Mouse (Mus musculus) left cerebral cortex, adult 11 months (tissue): Measurements from ENCODE around the gene Cmc4.

Experiments
- DNase-seq: peaks from one replicate; pipeline ENCODE4 v3.0.0; 2022; ENCODE audit warnings: low spot score

Cmc4 gene

DNA sequence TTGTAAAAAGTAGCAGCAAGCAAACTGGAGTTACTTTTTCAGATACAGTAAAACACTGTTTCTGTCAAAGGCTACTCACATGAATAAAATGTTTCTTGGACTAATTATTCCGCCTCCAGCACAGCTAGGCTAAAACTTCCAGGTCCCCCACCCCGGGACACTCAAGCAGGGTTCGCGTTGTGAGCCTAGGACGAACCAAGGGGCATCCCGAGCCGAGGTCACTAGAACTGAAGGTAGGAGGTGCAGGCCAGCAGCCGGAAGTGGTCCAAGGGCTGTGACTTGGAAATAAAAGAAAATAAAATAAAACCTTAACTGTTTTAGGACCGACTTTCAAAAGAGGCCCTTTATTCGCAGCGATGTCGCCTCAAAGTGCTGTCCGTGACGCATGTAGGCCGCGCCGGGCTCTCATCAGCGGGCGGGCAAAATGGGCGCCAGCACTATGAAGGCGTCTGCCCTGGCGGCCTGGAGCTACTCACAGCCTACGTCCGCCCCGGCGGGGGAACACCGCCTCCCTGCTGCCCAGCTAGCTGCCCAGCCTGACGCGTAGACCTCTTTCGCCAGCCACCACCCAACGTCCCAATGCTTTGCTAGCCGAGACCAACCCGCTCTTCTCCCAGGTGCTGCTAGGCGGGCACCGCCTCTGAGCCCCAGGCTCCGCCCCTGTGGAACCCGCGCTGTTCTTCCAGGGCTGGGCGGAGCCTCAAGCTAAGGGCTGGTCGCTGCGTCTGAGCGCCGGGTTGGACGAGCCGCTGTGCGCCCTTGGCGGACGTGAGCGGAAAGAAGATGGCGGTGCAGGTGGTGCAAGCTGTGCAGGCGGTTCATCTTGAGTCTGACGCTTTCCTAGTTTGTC lies at the start of gene Cmc4, which contains the start of the genes Mtcp1 and Brcc3:
Gene Cmc4, minus strand, starts transcription at position 649 of the 850 bp plus-strand sequence.
Gene Mtcp1, minus strand, starts transcription at position 653 of the 850 bp plus-strand sequence.
Gene Brcc3, plus strand, starts transcription at position 693 of the 850 bp plus-strand sequence.
- DNase-seq, result peak; percentile 74

DNA sequence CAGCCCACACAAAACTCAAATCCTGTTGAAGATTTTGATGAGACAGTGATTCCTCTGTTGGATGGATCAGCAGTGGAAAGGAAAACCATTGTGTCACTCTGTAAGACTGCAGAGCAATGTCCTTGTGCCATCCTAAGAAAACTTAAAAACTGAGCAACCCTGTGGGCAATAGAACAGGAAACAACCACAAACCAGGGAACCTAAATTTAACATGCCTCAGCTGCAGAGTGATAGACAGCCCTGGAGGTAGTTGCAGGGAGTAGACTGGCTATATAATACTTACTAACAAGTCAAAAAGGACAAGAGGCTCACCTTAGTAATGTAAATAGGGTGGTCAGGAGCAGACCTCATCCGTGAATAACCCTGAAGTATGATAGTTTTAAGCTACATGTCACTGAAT lies 38.2 kb upstream of the Cmc4 start:
- no peak for DNase-seq

DNA sequence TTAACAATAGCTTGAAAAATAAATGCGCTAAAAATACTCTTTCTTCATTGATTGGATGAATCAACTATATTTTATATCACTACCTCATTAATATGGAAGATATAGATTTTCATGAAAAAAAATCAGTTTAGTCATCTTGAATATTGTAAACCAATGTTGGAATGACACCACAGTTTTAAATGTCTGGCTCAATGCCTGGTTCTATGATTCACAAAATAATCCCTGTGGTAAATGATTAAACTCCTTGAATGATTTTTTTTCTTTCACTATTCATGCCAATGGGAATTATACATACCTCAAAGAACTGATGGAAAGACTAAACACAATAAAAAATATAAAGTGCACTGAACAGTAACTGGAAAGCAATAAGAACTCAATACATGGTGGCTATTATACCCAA lies 6.7 kb downstream of the Cmc4 start:
- no peak for DNase-seq

DNA sequence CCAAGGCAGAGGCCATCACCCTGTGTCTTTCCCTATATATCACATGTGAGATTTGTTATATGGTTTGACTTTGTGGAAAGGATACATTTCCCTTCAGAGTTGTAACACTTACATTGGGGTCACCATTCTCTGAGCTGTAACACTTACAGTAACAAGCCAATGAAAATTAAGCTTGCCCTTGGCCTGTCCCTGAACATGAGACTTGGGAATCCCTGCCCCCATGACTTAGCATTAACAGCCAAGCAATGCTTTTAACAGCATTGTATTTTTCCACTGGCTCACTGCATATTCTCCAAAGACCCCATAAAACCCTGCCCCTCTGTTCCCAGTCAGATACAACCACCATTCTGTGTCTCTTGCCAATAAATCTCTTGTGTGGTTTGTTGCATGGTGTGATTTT lies 13.0 kb downstream of the Cmc4 start:
- no peak for DNase-seq

DNA sequence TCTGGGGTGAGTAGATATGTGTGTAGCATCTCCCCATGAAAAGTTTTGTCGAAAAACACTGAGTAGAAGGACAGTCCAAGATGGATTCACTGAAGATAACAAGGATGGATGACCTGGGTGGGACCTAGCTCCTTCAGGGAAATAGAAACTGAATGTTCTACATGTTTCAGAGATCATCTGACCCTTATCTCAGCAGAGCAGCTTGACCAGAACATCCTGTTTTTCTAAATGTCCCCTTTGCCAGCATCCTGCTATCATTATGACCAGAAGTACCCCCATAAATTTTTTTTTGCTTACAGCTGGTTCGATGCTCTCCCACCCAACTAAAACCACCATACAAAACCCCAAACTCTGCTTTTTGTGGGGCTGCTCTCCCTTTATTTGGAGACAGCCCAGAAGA lies 13.7 kb downstream of the Cmc4 start:
- DNase-seq, result no peak

DNA sequence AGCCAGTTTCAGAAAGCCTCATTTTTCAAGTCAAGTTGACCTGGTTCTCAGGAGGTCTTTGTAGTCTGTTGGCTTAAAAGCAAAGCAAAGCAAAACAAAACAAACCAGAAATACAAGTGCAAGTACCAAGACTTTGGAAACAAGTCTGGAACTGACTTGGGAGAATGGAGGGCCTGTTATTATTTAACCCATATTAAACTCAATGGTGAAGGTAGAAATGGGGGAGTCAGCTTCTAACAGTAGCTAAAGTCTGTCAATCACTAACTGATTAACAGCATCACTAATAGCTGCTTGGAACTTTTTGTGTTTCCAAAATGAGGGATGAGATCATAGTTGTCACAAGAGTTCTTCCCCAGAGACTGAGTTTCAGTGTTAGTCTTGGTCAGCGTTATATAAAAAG lies 16.9 kb downstream of the Cmc4 start:
- DNase-seq, result no peak

DNA sequence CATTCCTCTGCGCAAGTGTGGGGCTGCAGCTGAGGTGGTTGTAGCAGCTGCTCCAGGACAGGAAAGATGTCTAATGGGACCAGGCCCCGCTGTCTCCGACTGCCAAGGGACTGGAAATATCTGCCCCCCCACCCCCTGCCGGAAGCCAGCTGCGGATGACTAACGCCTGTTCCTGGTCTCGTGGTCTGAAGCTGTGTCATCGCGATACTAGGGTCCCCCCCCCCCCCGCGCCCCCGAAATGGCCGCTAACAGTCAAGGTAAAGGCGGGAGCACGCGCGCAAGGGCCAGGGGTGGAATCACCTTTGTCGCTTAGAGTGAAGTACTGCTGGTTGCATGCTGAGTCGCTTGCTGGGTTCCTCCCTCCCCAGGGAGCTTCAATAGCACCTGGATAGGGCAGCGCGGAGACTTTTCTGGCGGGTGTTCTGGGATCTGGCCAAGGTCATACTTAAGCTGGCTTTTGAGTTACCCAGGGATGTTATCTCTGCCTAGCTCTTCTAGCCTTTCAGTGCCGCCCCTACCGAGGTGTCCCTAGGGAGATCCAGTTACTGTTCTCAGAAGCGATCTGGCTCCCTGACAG lies 34.1 kb downstream of the Cmc4 start, which contains the start of the genes Fundc2 and F8:
Gene Fundc2, plus strand, starts transcription at position 205 of the 577 bp plus-strand sequence.
Gene F8, minus strand, starts transcription at position 421 of the 577 bp plus-strand sequence.
- peak; percentile 71 for DNase-seq

DNA sequence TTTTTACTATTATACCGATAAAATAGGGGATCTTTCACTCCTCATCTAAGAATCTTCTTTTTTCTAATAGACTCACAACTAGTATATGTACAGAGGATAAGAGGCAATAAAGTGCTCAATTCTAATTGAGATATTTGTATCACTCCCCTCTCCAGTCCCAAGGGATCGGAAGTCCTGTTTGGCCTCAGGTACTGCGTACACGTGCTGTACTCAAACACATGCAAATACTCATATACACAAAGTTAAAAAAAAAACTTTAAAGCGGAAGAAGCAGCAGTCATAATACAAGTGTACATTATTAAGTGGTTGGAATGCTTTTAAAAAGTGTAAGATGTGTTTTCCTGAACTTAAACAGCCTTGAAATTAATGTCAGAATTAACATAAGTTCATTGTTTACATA lies 34.7 kb downstream of the Cmc4 start:
- no peak for DNase-seq

DNA sequence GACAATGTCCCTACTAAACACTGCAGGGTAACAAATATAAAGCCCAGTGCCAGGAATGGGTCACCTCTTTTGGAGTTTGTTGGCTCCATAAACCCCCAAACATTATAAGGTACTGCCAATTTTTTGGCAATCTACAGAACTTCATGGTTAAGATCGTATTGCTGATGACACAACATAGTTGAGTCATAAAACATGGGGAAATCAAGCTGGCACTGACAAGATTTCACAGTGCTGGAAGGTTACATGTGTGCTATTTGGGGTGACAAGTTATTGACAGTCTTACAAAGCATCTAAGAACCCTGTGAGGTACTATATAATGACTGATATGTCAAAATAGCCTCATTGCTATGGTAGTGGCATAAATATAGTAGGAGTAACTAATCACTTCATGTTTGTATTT lies 35.2 kb downstream of the Cmc4 start:
- no peak for DNase-seq

DNA sequence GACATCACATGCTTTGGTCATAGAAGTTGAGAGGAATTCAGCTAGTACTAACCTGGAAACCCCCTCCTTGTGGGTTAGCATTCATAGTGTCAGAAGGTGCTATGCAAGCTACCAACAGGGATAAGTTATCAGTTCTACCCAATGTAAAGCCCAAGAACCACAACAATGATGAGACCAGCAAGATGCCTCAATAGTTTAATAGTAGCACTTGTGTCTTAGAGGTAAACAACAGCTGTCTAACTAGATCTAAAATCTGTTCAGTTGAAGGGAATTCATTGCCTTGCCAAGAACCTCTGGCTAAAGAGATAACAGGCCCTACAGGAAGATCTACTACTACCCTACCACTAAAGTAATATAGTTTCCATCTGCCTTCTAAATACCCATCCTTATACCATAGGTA lies 39.6 kb downstream of the Cmc4 start:
- no peak for DNase-seq

DNA sequence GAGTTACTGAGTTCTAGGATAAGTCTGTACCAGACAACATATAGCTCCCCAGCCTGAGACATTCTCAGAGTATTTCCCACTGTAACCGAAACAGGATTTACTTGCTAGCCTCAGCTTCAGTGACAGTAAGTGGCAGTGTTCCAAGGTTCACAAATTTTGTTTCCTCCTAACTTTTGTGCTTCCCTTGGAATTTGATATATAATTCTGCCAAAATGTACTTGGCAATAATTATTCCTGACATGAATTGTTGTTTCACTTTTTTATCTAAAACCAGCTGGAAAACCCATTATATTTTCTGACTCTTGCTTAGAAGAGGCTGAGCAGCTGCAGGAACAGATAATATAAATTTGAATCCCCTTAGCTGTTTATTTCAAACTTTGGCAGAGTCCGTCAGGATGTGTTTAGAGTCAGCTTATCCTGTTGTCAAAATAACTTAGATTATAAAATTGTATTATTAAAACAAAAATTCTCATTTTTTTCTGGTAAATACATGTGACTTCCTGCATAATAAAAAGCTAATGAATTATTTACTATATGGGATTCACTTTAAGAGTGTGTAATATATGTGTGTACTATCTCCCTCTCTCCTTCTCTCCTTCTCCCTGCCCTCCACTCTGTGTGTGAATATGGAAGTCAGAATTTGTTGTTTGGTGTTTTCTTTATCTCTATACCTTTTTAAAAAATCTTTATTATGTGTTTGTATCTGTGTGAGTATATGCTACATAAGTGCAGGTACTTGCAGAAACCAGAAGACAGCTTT lies 43.5 kb downstream of the Cmc4 start:
- DNase-seq, result no peak

DNA sequence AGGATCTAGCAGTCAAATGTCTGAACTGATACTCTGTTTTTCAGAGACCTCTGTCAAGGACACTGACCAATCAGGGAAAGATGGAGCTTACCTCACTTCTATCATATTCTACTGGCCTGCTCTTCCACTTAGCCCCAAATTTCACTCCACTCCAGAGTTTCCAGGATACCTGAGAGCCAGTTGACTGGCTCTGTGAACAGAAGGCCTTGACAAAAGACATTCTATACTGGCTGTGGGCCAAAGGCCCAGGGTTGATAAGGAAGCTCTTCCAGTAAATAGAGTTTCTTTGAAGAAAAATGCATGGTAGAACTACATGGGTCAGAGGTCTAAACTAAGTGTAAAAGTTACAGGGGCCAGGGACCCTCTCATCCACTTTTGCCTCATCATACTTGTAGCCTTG lies 46.2 kb downstream of the Cmc4 start:
- no peak for DNase-seq
